Mouse (Mus musculus): ENCODE results near the gene Wasf3.
"Not testable (repeated sequence)": the region's sequence is repeated elsewhere in the genome, so short reads cannot be mapped to it uniquely, and the experiment has no call there.

- TF ChIP-seq CTCF (IDR thresholded peaks at IDR 0.05; ENCODE audit: low read depth, low read length); TAL1 (conservative IDR thresholded peaks at IDR 0.05; ENCODE audit: low read depth, low read length); GATA1 (IDR thresholded peaks at IDR 0.05; ENCODE audit: borderline replicate concordance, low read length): not testable (repeated sequence)
These were observed 117.3 kb downstream of the Wasf3 start, which contains the start of gene 4930449I24Rik for GRCm38 (mm10) chr5:146502099-146502498.

Data from G1E (cell line).